Mouse (Mus musculus) MEL (cell line): ENCODE data around the gene Mylpf. TPM values are rescaled to one million over a fixed set of nuclear protein-coding genes. Genes with fewer than 3 reads are reported as not detected.
A peak's percentile ranks its signal among the peaks of the same experiment; 100 is the strongest.

Experiments used
- DNase-seq: peaks from one replicate; pipeline ENCODE4 v3.0.0; 2011; ENCODE audit warnings: low read depth, low spot score
- H3K27ac ChIP-seq: 2 replicates; pipeline ENCODE4 v1.5.1; 2012; ENCODE audit warnings: low read depth, mild to moderate bottlenecking, control low read depth, low read length, moderate library complexity; ENCODE audit not compliant: control insufficient read depth
- H3K27me3 ChIP-seq, 2 experiments: fragments of 150-350 bp in 1 of 2; sonication (generic) in 1 of 2; 2 replicates each; pipeline ENCODE4 v1.6.1; 2012; ENCODE audit warnings: low read length in 2 of 2, mild to moderate bottlenecking in 2 of 2, improper control_type of control experiment in 1 of 2, moderate library complexity in 1 of 2; ENCODE audit not compliant: insufficient read depth in 2 of 2, control insufficient read depth in 1 of 2
- H3K36me3 ChIP-seq, 2 experiments: 2 replicates each; pipeline ENCODE4 v1.6.1; 2012 to 2014; ENCODE audit warnings: low read length in 2 of 2, improper control_type of control experiment in 1 of 2, inconsistent platforms in 1 of 2, mild to moderate bottlenecking in 1 of 2; ENCODE audit not compliant: insufficient read depth in 2 of 2, control insufficient read depth in 1 of 2
- H3K4me1 ChIP-seq, 2 experiments: fragments of 150-350 bp in 1 of 2; sonication (generic) in 1 of 2; 2 replicates each; pipeline ENCODE4 v1.6.1; 2012; ENCODE audit warnings: low read length in 2 of 2, improper control_type of control experiment in 1 of 2, mild to moderate bottlenecking in 1 of 2; ENCODE audit not compliant: insufficient read depth in 2 of 2, control insufficient read depth in 1 of 2
- H3K4me3 ChIP-seq, 2 experiments: fragments of 150-350 bp in 1 of 2; sonication (generic) in 1 of 2; 2 replicates each; pipeline ENCODE4 v1.5.1; 2012; ENCODE audit warnings: low read depth in 2 of 2, low read length in 2 of 2, mild to moderate bottlenecking in 2 of 2, moderate library complexity in 2 of 2, control low read depth in 1 of 2, improper control_type of control experiment in 1 of 2; ENCODE audit not compliant: control insufficient read depth in 1 of 2, insufficient read depth in 1 of 2
- H3K79me2 ChIP-seq: 2 replicates; pipeline ENCODE4 v1.6.1; 2012; ENCODE audit warnings: mild to moderate bottlenecking, low read length, moderate library complexity; ENCODE audit not compliant: control insufficient read depth, poor library complexity, insufficient read depth
- H3K9ac ChIP-seq: 2 replicates; pipeline ENCODE4 v1.6.1; 2012; ENCODE audit warnings: low read depth, mild to moderate bottlenecking, control low read depth, low read length, moderate library complexity; ENCODE audit not compliant: control insufficient read depth, poor library complexity, severe bottlenecking
- H3K9me3 ChIP-seq: fragments of 150-350 bp; sonication (generic); replicated peaks from 2 replicates; pipeline ENCODE4 v1.6.1; 2012; ENCODE audit warnings: mild to moderate bottlenecking, low read length, improper control_type of control experiment, moderate library complexity; ENCODE audit not compliant: insufficient read depth
- CHD2 ChIP-seq: IDR thresholded peaks from 2 replicates; pipeline ENCODE4 v1.6.1; 2011; ENCODE audit warnings: low read length, improper control_type of control experiment
- CTCF ChIP-seq, 3 experiments: IDR thresholded peaks in 2 of 3; conservative IDR thresholded peaks in 1 of 3; 2 replicates each; pipeline ENCODE4 v1.5.1; 2011 to 2012; ENCODE audit warnings: low read length in 3 of 3, low read depth in 2 of 3, mild to moderate bottlenecking in 2 of 3, improper control_type of control experiment in 1 of 3, inconsistent platforms in 1 of 3, mixed read lengths in 1 of 3, moderate library complexity in 1 of 3; ENCODE audit not compliant: control insufficient read depth in 1 of 3, insufficient read depth in 1 of 3, poor library complexity in 1 of 3, severe bottlenecking in 1 of 3
- ETS1 ChIP-seq: IDR thresholded peaks from 2 replicates; pipeline ENCODE4 v1.6.1; 2012; ENCODE audit warnings: low read depth, mild to moderate bottlenecking, inconsistent platforms, low read length, improper control_type of control experiment, moderate library complexity
- GABPA ChIP-seq: IDR thresholded peaks from 2 replicates; pipeline ENCODE4 v1.6.1; 2012; ENCODE audit warnings: low read depth, mild to moderate bottlenecking, inconsistent platforms, low read length, improper control_type of control experiment, moderate library complexity
- GATA1 ChIP-seq: IDR thresholded peaks from 2 replicates; pipeline ENCODE4 v1.6.1; 2011; ENCODE audit warnings: low read depth, low read length, improper control_type of control experiment
- HCFC1 ChIP-seq: IDR thresholded peaks from 2 replicates; pipeline ENCODE4 v1.6.1; 2012; ENCODE audit warnings: low read depth, mild to moderate bottlenecking, inconsistent platforms, low read length, improper control_type of control experiment, moderate library complexity
- JUND ChIP-seq: IDR thresholded peaks from 2 replicates; pipeline ENCODE4 v1.6.1; 2011; ENCODE audit warnings: low read depth, mild to moderate bottlenecking, improper control_type of control experiment, low read length
- MAFK ChIP-seq: IDR thresholded peaks from 2 replicates; pipeline ENCODE4 v1.6.1; 2011; ENCODE audit warnings: low read depth, mild to moderate bottlenecking, low read length, improper control_type of control experiment, borderline replicate concordance
- MAX ChIP-seq: IDR thresholded peaks from 2 replicates; pipeline ENCODE4 v1.6.1; 2011; ENCODE audit warnings: low read length, improper control_type of control experiment
- MAZ ChIP-seq: IDR thresholded peaks from 2 replicates; pipeline ENCODE4 v1.6.1; 2012; ENCODE audit warnings: low read depth, mild to moderate bottlenecking, inconsistent platforms, low read length, improper control_type of control experiment
- MEF2A ChIP-seq: IDR thresholded peaks from 2 replicates; pipeline ENCODE4 v1.6.1; 2014; ENCODE audit warnings: low read depth, mild to moderate bottlenecking, inconsistent platforms, low read length, improper control_type of control experiment; ENCODE audit not compliant: poor library complexity, insufficient replicate concordance, severe bottlenecking; ENCODE audit errors: extremely low read depth
- MYB ChIP-seq: IDR thresholded peaks from 2 replicates; pipeline ENCODE4 v1.6.1; 2011; ENCODE audit warnings: mild to moderate bottlenecking, low read depth, low read length, improper control_type of control experiment
- POLR2AphosphoS2 ChIP-seq: IDR thresholded peaks from 2 replicates; pipeline ENCODE4 v1.6.1; 2011; ENCODE audit warnings: low read length, improper control_type of control experiment
- RCOR1 ChIP-seq: IDR thresholded peaks from 2 replicates; pipeline ENCODE4 v1.6.1; 2012; ENCODE audit warnings: low read depth, mild to moderate bottlenecking, inconsistent platforms, low read length, improper control_type of control experiment
- SIN3A ChIP-seq: IDR thresholded peaks from 2 replicates; pipeline ENCODE4 v1.6.1; 2012; ENCODE audit warnings: low read length, improper control_type of control experiment, inconsistent platforms
- UBTF ChIP-seq: IDR thresholded peaks from 2 replicates; pipeline ENCODE4 v1.6.1; 2012; ENCODE audit warnings: low read depth, mild to moderate bottlenecking, inconsistent platforms, low read length, improper control_type of control experiment, moderate library complexity, borderline replicate concordance; ENCODE audit not compliant: insufficient read depth
- USF1 ChIP-seq: IDR thresholded peaks from 2 replicates; pipeline ENCODE4 v1.6.1; 2014; ENCODE audit warnings: low read depth, mild to moderate bottlenecking, inconsistent platforms, low read length, improper control_type of control experiment, moderate library complexity
- USF2 ChIP-seq, 2 experiments: IDR thresholded peaks; 2 replicates each; pipeline ENCODE4 v1.6.1; 2011 to 2012; ENCODE audit warnings: improper control_type of control experiment in 2 of 2, low read length in 2 of 2, borderline replicate concordance in 1 of 2, inconsistent platforms in 1 of 2, low read depth in 1 of 2, mild to moderate bottlenecking in 1 of 2; ENCODE audit not compliant: insufficient read depth in 1 of 2
- ZC3H11A ChIP-seq: IDR thresholded peaks from 2 replicates; pipeline ENCODE4 v1.6.1; 2012; ENCODE audit warnings: low read depth, mild to moderate bottlenecking, inconsistent platforms, low read length, improper control_type of control experiment
- ZKSCAN1 ChIP-seq: IDR thresholded peaks from 2 replicates; pipeline ENCODE4 v1.6.1; 2012; ENCODE audit warnings: low read depth, mild to moderate bottlenecking, inconsistent platforms, low read length, improper control_type of control experiment, moderate library complexity
- ZNF384 ChIP-seq: IDR thresholded peaks from 2 replicates; pipeline ENCODE4 v1.6.1; 2012; ENCODE audit warnings: low read depth, mild to moderate bottlenecking, inconsistent platforms, low read length, improper control_type of control experiment
- polyA plus RNA-seq, 2 experiments: library from polyadenylated mRNA; stranded (reverse) in 1 of 2; unstranded in 1 of 2; fragments of >175 nt in 1 of 2; fragments of >200 nt in 1 of 2; gene quantifications; 2 replicates each; pipeline versions ENCODE4 v1.2.1 to v1.2.4; 2012; ENCODE audit warnings: low replicate concordance in 2 of 2, low read depth in 1 of 2; ENCODE audit not compliant: insufficient read length in 2 of 2, insufficient read depth in 1 of 2, missing spikeins in 1 of 2
- total RNA-seq: library from RNA; depleted of rRNA; stranded (reverse); fragments of 300-350 nt; gene quantifications from 2 replicates; pipeline ENCODE4 v1.2.3, GENCODE M21; 2012

The Mylpf gene
- total and polyA plus RNA-seq, 3 experiments: 9.1 to 11.2 TPM; not detected in 1

DNA sequence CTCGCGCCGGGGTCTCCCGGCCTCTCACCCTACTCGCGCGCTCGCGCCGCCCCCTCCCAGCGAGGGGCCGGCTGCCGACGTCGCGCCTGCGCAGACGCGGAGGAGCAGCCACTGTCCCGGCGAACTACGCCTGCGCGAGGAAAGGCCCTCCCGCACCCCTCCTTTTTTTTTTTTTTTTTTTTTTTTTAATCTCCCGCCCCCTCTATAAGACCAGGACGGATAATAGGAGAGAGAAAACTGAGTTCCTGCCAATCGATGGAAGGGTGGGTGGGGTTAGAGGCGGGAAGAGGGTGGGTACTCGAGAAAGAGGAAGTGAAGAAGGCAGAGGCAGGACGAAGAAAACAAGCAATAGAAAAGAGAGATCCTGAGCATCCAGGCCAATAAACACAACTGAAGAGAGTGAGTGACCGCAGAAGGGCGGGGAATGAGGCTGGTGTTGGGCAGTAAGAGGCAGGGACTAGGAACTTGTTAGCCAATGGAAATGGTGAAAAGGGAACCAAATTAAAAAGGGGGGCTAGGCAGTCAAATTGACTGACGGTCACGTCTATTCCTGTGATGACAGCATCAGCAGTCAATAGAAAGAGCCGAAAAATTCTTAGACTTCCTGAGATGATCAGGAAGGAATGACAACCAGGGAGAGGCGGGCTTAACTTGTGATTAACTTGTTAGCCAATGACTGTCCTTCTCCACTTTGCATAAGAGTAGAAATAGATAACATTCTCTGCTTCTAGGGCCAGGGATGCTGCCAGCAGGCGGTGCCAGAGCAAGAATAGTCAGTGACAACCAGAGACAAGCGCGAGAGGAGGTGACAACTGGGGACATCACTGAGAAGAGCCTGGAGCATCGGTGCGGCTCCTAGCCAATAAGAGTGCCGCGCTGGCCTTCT lies at the start of gene Mylpf (continued):
- 0 out of 2 replicates have a peak, but pooled peaks have one; percentile 16 for TF ChIP-seq UBTF

DNA sequence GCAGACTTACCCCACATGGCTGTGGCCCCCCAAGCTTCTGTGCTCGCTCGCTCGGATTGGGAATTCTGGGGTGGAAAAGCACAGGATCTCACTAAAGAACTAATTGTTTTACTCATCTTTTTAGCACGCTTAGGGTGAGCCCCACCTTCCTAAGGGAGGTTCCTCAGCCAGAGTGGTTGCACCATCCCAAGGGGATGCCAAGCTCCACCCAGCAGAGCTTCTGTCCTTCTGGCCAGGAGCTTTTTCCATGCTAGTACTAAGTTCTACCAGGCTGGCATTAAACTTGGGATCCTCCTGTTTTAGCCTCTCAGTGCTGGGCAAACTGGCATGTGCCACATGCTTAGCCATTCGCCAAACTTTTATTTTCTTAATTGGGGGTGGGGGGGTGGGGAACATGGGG lies 46.1 kb upstream of the Mylpf start:
- DNase-seq: no peak
- H3K36me3 ChIP-seq: peaks cover 0 to 28% of the 10 kb centered on the region in 2 experiments; a peak in 2 of 4 replicates
- TF ChIP-seq MEF2A (no peak), RCOR1 (no peak), USF1 (no peak), ZC3H11A (no peak), MAX (no peak), MAFK (no peak), ZKSCAN1 (no peak), HCFC1 (no peak), ETS1 (no peak), MYB (no peak), JUND (no peak), USF2 (IDR thresholded peaks at IDR 0.05; ENCODE audit: borderline replicate concordance in 1 of 2, insufficient read depth in 1 of 2, low read depth in 1 of 2, low read length in 2 of 2) (no peak), GABPA (no peak), GATA1 (no peak), CHD2 (no peak), POLR2AphosphoS2 (no peak), CTCF (IDR thresholded peaks at IDR 0.05 in 2 of 3, conservative IDR thresholded peaks at IDR 0.05 in 1 of 3; ENCODE audit: control insufficient read depth in 1 of 3, insufficient read depth in 1 of 3, low read depth in 2 of 3, low read length in 3 of 3, poor library complexity in 1 of 3, severe bottlenecking in 1 of 3) (no peak), MAZ (no peak), SIN3A (no peak), ZNF384 (no peak)
- H3K27ac ChIP-seq: no peak overlapping the region
- H3K9ac ChIP-seq: no peak overlapping the region
- no peak overlapping the region for H3K4me3 ChIP-seq
- peaks cover 18 to 28% of the 10 kb centered on the region in 2 experiments for H3K4me1 ChIP-seq
- H3K9me3 ChIP-seq: no peaks in the 10 kb centered on the region
- H3K79me2 ChIP-seq: no peaks in the 10 kb centered on the region
- no peaks in the 10 kb centered on the region for H3K27me3 ChIP-seq
